Mouse (Mus musculus): ENCODE results near the gene Plaur.
"Not testable (repeated sequence)": the region's sequence is repeated elsewhere in the genome, so short reads cannot be mapped to it uniquely, and the experiment has no call there.

Plaur gene

DNA sequence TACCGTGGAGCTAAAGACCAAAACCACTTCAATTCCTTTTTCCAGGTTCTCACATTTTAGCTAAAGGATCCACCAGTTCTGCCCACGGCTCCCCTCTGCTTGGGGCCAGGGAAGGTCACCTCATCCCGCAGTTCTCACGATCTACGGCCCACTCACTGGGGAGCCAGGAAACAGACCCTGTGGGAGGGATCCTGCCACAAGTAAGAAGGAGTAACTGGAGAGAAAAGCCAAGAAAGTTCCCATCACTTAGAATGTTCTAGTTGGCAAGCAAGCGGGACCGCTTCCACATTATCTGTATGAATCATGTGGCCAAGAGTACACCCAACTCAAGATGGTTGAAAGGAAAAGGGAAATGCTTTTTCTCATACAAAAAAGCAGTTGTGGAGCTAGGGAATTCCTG lies 14.6 kb downstream of the Plaur start:
- DNase-seq (ENCODE audit: extremely low spot score, low read depth, low spot score), result no peak

DNA sequence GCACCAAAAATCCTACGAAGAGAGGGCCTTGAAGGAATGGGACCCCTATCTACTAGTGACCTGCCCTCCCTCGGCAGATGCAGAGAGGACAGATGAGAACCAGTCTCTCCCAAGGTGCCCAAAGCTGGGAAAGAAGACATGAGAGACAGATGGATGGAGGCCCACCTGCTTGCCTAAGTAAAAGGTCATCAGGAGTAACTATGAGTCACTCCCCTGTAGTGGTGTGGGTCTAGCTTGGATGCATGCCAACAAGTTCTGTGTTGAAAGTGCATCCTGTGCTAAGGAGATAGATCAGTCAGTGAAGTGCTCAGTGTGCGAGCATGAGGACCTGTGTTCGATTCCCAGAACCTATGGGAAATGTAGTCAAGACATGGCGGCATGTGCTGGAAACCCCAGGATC lies 16.6 kb downstream of the Plaur start:
- DNase-seq (ENCODE audit: extremely low spot score, low read depth, low spot score), result no peak

DNA sequence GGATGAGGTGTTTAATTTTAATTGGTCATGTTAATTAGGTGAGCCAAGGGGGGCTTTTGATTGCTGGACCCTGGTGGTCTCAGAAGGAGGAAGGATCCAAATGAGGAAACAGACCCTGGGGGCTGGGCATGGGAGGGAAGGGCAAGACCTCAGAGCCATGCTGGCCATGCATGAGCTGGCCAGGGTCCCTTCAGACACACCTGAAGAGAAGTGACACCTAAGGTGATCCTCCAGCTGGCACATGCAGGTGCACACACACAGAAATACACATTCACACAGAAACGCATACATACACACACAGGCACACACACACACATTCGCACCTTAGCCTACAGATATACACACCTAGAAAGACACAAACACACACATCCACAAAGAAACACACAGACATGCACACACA lies 17.4 kb downstream of the Plaur start:
- DNase-seq (ENCODE audit: extremely low spot score, low read depth, low spot score), result no peak

DNA sequence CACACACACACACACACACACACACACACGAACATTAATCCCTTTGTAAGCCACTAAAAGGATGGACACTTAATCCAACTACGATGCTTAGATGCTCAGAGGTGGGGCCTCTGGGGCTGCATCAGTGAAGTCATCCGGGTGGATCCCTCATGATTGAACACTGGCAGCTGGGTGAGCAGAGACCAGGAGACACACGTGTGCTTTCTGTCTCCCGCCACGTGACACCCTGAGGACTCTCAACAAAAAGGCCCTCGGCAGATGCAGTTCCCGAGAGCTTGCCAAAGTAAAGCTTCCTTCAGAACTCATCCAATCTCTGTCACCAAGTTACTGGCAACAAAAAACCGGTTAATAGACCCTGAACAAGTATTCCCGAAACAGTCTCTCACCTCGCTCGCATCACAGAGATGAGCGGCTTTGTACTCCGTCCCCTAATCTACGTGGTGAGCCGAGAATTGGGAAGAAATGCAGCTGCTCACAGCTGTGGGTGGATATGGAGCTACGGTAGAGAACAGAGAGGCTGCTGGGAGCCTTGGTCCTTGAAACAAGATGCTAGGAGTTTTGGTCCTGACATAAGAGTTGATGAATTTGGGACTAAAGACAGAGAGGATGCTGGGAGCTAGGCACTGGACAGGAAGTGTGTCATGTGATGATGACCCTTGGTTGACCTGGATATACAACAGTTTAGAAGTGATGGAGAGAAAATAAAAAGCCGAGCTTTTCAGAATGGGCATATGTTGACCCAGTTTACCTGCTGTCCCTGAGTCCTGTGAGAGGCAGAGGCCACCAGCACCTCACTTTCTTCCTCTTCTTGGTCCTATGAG lies 18.0 kb downstream of the Plaur start:
- no peak for DNase-seq (ENCODE audit: extremely low spot score, low read depth, low spot score)

GRCm38 (mm10) chr7:24480986-24481473 lies 18.7 kb downstream of the Plaur start:
- no peak for DNase-seq (ENCODE audit: extremely low spot score, low read depth, low spot score)

- no peak for DNase-seq (ENCODE audit: extremely low spot score, low read depth, low spot score)
These were observed 19.4 kb downstream of the Plaur start, which contains the start of gene Cadm4 for GRCm38 (mm10) chr7:24481474-24482207. Cadm4 (plus strand) TSS chr7:24482023.

- DNase-seq (ENCODE audit: extremely low spot score, low read depth, low spot score), result no peak
These were observed 20.1 kb downstream of the Plaur start for GRCm38 (mm10) chr7:24482208-24483020.

DNA sequence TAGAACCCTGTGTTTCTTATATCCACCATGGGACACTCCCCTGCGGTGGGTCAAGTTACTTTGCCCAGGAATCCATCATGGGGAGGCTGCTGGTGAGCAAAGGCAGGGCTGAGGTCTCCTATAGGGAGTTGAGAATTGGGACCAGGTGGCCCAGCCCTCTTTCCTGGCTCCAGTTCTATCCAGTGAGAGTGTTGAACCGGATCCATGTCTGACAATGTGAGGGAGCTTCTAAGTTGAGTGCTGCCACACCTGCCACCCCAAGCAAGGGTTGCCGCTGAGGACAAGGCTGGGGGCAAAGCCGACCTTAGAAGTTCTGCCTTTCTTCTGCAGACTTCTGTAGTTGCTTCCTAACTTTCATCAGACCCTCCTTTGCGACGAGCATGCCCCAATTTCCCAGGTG lies 21.0 kb downstream of the Plaur start:
- DNase-seq (ENCODE audit: extremely low spot score, low read depth, low spot score), result not testable (repeated sequence)

DNA sequence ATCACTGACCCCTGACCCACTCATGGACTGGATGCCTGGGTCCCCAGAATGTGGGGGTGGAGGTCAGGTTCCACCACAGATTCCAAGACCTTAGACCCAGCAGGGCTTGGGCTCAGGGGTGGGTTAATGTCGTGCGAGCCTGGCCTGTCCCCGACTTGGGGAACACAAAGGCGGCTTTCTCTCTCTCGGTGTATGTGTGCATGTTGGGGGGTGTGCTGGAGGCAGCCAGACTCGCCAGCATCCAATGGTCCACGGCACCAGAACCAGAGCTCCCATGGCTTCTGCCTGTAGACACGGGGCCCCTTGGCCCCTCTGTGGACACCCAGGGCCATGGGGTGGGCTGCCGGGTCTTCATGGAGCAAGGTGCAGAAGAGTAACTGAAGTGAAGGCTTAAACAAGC lies 23.2 kb downstream of the Plaur start:
- DNase-seq (ENCODE audit: extremely low spot score, low read depth, low spot score), result no peak

- DNase-seq (ENCODE audit: extremely low spot score, low read depth, low spot score), result no peak
These were observed 24.4 kb downstream of the Plaur start for GRCm38 (mm10) chr7:24486654-24487130.

- DNase-seq (ENCODE audit: extremely low spot score, low read depth, low spot score), result no peak
These were observed 25.1 kb downstream of the Plaur start for GRCm38 (mm10) chr7:24487403-24487802.

DNA sequence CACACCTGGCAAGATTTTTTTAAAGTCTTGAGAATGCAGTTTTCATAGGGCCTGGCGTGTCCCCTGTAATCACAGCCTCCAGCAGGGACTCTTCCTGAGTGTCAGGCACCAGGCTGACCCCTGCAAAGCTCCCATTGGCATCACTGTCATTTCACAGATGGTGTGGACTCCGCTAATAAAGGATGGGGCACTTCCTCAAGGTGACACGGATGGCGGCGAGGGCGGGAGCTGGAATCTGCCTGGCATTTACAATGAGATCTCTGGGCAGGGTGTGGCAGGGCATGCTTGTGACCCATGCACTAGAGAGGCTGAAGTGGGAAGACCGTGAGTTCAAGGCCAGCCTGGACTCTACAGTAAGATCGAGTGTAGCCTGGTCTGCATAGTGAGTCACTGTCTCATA lies 26.0 kb downstream of the Plaur start:
- DNase-seq (ENCODE audit: extremely low spot score, low read depth, low spot score), result no peak

- DNase-seq (ENCODE audit: extremely low spot score, low read depth, low spot score), result no peak
These were observed 37.7 kb downstream of the Plaur start for GRCm38 (mm10) chr7:24499856-24500577.

- DNase-seq (ENCODE audit: extremely low spot score, low read depth, low spot score), result no peak
These were observed 38.6 kb downstream of the Plaur start for GRCm38 (mm10) chr7:24500929-24501328.

- DNase-seq (ENCODE audit: extremely low spot score, low read depth, low spot score), result no peak
These were observed 39.2 kb downstream of the Plaur start for GRCm38 (mm10) chr7:24501492-24501891.

GRCm38 (mm10) chr7:24504004-24504403 lies 41.7 kb downstream of the Plaur start:
- no peak for DNase-seq (ENCODE audit: extremely low spot score, low read depth, low spot score)

DNA sequence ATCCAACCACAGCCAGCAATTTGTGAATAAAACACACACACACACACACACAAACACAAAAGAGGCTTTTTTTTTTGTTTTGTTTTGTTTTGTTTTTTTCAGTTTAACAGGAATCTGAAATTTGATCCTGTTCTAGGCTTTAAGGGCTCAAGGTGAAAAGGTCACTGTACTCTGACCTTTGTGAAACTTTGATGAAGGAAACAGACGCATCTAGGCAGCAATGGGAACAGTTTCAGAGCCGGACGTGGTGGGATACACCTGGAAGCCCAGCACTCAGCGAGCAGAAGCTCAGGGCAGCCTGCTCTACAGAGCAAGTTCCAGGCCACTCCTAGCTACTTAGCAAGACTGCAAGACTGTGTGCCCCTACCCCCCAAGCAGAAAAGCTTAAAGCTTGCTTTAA lies 42.6 kb downstream of the Plaur start:
- DNase-seq (ENCODE audit: extremely low spot score, low read depth, low spot score), result no peak

DNA sequence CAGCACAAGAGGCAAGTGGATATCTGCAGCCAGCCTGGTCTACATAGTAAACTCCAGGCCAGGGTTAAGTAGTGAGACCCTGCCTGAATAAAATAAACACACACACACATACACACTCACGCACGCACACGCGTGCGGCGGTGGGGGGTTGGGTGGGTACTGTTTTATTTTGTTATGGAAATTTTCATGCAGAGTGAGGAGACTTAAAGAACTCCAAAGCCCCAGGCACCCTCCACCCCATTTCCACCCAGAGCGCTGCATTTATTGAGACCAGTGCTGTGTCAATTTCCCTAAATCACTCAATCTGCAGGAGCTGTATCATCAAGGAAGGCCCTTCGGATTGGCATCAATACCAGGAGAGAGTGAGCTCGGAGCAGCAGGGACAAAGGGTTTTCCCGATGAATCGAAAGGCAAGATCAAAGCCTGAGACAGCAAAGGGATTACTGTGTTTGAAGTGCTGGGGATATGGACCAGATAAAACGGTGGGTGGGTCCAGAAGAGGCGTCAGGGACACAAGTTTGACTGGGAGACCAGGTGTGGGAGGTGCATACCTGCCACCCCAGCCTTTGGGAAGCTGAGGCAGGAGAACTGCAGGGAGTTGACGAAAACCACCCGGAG lies 43.3 kb downstream of the Plaur start:
- no peak for DNase-seq (ENCODE audit: extremely low spot score, low read depth, low spot score)

- no peak for DNase-seq (ENCODE audit: extremely low spot score, low read depth, low spot score)
These were observed 43.8 kb downstream of the Plaur start for GRCm38 (mm10) chr7:24506065-24506459.

- DNase-seq (ENCODE audit: extremely low spot score, low read depth, low spot score), result no peak
These were observed 44.2 kb downstream of the Plaur start for GRCm38 (mm10) chr7:24506476-24506837.

All from hindlimb bud, embryonic 11.5 days (tissue).